Mouse (Mus musculus) spleen, postnatal 10 days (tissue): ENCODE results near the gene Acoxl.
A peak's percentile ranks its signal among the peaks of the same experiment; 100 is the strongest.

ENCODE experiments used
- DNase-seq, 2 experiments: peaks; one replicate each; pipeline ENCODE4 v3.0.0; 2021 to 2022; ENCODE audit warnings: low spot score in 2 of 2

The Acoxl gene

GRCm38 (mm10) chr2:128117605-128118004 is 278.9 kb downstream of the Acoxl start:
- no peak for DNase-seq

DNA sequence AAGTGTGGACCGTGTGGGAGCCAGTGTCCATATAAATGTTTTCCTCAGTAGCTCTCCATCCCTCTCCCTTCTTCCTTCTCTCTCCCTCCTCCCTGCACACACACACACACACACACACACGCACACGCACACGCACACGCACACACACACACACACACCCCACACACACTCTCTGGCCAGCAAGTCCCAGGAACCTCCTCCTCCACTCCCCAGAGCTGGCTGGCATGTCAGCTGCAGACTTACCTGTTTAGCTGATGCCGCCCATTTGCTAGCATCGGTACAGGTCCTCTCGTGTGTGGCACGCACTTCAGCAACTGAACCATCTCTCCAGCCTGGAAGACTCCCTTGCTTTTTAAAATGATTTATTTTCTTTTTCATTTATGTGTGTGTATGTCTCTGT is 280.3 kb downstream of the Acoxl start:
- no peak for DNase-seq

- peak; percentile 33 to 67 for DNase-seq
Observed at GRCm38 (mm10) chr2:128122491-128122890, 283.8 kb downstream of the Acoxl start.

- no peak for DNase-seq
Observed at GRCm38 (mm10) chr2:128122891-128123771, 284.5 kb downstream of the Acoxl start.

DNA sequence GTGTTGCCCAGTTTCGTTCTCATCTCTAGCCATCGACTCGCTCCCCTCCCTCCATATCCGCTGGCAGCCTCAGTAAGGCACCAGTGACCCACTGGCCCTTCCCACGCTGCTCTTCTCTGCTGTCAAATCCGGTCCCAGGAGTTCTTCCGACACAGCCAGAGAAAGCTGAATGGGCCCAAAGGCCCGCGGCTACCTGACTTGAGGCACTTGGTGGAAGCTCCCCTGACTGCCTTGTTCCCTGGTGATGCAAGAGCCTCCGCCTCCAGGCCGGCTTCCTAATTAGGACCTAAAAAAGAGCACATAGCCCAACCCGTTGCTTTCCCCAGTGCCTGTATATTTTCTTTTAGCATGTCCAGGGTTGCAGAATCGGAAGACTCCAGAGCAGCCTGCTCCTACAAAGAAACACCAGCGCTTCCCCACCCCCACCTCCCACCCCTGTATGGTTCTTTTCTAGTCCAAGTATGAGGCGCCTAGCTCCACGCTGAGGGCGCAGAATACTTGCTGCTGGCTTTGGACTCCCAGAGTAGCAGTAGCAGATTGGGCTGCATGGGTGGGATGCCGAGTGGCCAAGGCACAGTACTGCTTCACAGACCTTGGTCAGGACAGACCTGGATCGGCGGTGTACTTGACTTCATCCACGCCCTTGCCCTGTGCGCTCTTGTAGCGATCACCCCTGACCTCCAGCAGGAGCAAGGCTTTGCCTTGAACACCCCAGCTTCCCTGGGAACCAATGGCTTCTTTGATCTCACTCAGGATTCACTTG is 285.4 kb downstream of the Acoxl start:
- peak in 1 of 2 experiments; percentile 36 for DNase-seq

GRCm38 (mm10) chr2:128124693-128125092 is 286.0 kb downstream of the Acoxl start:
- DNase-seq: no peak

DNA sequence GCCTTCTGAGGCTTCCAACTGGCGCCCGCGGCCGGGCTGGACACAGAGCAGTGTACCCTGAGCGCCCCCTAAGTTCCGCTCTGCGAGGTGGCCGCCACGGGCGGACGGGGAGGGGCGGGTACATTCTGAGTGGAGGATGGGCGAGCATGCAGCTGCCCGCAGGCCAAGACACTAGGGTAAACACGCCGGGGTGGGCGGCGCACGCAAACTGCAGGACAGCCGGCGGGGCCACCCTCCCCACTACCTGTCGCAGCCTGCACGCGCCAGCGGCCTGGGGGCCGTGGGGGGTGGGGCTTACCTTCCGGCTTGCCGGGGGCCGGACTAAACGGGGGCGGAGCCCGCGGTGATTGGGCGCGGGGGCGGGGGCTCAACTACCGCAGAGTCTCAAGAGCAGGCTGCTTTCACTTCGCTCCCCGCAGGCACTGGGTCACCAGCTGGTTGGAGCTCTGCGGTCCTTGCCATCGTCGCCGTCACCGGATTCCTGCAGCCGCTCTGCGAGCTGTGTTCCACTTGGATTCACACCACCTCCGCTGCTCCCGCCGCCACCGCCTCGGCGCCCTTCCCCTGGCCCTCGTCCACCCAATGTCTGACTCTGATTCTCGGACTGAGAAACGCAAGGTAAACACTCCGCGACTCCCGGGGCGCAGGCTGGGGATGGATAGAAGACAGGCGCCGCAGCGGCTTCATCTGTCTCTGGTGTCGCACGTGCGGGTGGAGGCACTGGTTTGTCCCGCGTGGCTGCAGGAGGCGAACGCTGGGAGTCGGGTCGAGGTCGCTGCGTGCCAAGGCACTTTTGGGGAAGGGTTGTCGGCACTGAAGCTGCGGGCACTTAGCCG is 287.2 kb downstream of the Acoxl start, which contains the start of gene Bcl2l11:
Gene Bcl2l11 (plus strand): TSS at position 404 of the 836 bp plus-strand sequence.
- DNase-seq: peak; percentile 92 to 97

- DNase-seq: peak in 1 of 2 experiments; percentile 57
Observed at GRCm38 (mm10) chr2:128126591-128127051, 287.9 kb downstream of the Acoxl start.

DNA sequence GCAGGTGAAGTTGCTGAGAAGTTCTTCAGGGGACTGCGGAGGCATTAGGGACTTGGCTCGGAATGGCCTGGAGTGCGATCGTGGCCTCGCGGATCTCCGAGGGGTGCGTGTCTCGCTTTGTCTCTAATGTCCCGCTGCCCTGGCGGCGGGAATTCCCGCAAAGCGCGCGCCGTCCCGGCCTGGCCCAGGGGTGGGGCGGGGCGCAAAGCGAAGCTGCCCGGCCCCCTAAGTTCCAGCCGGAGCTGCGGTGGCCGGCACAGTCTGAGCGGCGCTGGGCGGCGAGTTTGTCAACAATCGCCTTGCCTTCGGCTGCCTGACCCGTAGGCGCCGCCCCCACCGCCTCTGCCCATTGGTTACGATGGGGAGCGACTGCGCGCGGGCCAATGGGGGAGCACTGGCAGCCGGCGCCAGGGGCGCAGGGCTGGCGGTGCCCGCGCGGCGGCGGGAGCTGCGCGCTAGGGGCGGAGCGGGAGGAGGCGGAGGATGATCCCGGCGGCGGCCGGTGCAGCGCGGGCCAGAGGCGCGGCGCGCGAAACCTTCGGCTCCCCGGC is 288.5 kb downstream of the Acoxl start:
- DNase-seq: peak; percentile 88 to 96

GRCm38 (mm10) chr2:128127691-128128292 is 289.1 kb downstream of the Acoxl start:
- peak; percentile 69 to 73 for DNase-seq

- no peak for DNase-seq
Observed at GRCm38 (mm10) chr2:128128532-128128931, 289.9 kb downstream of the Acoxl start.

- no peak for DNase-seq
Observed at GRCm38 (mm10) chr2:128131503-128131902, 292.8 kb downstream of the Acoxl start.

DNA sequence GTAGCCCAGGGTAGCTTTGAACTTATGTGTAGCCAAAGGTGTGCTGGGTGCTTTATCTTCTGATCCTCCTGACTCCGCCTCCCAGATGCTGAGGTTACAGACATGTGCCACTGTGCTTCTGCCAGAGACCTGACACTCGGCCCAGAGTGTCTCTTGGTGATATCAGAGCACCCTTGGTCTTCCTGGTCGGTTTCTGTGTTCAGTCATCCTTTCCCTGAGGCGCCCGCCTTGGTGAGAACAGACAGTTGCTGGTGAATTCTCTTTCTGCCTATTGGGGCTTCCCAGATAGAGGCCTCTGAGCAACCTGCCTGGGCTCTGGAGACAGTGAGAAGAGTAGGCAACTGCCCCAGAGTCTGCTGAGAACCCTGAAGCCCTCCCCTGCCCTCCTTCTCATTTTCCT is 294.0 kb downstream of the Acoxl start:
- no peak for DNase-seq

- DNase-seq: no peak
Observed at GRCm38 (mm10) chr2:128133865-128134264, 295.2 kb downstream of the Acoxl start.

- DNase-seq: no peak
Observed at GRCm38 (mm10) chr2:128134474-128134873, 295.8 kb downstream of the Acoxl start.

- no peak for DNase-seq
Observed at GRCm38 (mm10) chr2:128134948-128135347, 296.3 kb downstream of the Acoxl start.

DNA sequence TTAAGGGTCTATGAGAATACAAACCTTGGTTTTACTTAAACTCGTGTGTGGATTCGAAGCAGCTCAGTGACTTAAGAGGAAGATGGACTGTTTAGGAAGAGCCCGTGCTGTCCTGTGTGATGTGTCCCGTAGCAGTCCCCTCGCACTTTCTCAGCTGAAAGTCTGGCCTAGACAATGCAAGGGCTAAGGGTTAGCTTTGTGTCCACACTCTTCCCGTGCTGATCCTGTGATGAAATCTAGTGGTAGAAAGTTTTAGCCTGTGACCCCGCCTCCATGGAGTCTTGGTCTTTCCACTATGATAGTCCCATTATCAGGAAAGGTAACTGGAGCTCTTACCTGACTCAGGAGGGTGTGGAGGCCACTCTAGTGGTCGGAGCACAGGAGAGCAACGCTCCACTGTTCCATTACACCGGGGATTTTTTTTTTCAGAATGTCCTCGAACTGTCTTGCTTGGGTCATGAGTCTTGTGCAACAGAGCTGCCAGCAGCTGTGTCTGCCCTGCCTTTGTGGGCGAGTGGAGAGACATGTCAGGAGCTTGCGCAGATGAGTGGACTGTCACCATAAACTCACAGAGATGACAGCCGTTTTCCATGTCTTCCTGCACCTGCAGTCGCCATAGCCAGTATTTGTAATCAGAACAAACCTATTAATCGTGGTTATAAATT is 298.2 kb downstream of the Acoxl start:
- DNase-seq: no peak

DNA sequence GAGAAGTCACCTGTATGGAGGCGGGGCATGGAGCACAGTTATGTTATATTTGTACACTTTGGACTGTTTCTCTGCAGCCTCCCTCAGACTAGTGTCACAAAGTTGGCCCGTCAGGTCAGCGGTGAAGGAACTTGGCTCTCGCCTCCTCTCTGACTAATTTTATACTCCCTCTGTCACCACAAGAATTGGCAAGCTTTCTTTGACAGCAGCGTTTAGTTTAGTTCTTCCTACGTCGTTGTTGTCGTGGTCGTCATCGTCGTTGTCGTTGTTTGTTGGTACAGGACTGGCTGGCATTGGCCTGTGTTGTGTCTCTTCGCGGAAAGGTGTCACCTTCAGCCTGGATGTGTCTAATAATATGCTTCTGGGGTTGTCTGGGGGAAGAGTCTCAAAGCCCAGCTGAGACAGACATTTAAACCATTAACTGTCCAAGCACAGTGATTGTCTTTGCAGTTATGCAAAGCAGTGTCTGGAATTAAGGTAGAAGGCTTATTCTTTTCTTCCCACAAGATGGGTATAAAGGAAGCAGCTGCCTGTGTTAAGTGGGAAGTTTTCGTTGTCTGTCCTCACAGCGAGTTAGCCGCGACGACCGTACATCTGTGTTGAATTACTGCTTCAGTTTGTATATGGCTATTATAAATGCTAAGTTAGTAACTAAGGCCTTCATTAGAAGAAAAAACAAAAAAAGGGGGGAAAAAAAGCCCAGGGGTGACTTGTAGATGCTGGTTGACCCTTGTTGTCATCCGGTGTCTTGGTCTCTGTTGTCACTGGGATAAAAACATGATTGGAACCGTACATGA is 299.0 kb downstream of the Acoxl start:
- no peak for DNase-seq

- no peak for DNase-seq
Observed at GRCm38 (mm10) chr2:128138924-128139323, 300.2 kb downstream of the Acoxl start.

DNA sequence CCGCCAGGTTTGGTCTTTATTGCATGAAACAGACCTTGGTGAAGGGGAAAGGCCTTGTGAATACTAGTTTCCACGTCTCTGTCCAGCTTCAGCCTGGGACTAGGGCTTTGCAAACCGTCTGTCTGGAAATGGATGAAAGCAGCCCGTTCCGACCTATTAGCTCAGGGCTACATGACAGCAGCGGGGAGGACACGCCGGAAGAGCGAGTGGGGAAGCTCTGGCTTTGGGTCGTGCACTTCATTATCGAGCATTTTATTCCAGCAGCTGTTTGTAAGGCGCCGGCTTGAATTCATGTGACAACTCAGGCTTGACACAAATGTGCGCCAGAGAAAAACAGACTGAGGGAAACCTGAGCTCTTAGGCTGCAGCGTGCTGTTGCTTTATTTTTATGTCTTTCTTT is 301.1 kb downstream of the Acoxl start:
- no peak for DNase-seq
